Mouse (Mus musculus): ENCODE results near the gene Mmd.

GRCm38 (mm10) chr11:90326146-90326545 lies 76.9 kb downstream of the Mmd start:
- TF ChIP-seq POLR2A (IDR thresholded peaks at IDR 0.05; ENCODE audit: insufficient read depth, low read depth, low read length) (no peak), CTCF (IDR thresholded peaks at IDR 0.05; ENCODE audit: insufficient read depth, low read depth, low read length) (no peak)

All from olfactory bulb, adult 2 months (tissue).